Mouse (Mus musculus): ENCODE measurements around the gene Cd38.
"Not testable (repeated sequence)": the region's sequence is repeated elsewhere in the genome, so short reads cannot be mapped to it uniquely, and the experiment has no call there.

The Cd38 gene

DNA sequence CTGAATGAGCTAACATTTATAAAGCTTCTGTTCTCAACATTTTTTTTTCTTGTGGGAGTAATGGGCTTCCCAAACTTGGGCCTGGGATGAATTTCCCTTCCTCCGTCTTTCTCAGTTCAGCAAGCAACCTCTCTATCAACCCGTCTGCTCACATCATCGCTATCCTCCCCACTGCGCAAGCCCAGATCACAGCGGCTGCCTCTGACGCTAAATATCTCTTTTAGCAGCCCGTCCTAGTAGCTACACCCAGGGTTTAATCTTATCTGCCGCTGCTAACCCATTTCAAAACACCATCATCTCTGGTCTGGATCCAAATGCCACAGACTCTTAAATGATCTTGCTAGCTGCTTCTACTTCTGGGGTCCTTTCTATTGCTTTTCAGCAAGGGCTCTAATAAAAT, 8.7 kb upstream of the Cd38 start:
- no peak for DNase-seq (ENCODE audit: low spot score)

DNA sequence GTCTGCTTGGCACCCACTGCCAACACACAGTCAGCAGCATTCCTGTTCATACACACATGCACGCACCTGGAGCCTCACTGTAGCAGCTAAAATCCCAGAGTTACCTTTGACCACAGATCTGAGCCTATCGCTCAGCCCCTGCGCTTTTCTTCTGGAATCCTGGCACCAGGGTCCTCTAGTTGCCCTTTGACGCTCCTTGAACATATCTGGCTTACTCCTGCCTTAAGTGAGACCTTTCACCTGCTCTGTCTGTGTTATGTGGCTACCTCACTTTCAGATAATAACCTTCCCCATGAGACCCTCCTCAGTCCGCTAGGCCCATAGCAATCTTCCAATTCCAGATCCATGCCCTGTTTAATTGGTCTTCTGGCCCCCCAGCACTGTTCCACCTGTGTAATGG, 8.3 kb upstream of the Cd38 start:
- DNase-seq (ENCODE audit: low spot score) = no peak

DNA sequence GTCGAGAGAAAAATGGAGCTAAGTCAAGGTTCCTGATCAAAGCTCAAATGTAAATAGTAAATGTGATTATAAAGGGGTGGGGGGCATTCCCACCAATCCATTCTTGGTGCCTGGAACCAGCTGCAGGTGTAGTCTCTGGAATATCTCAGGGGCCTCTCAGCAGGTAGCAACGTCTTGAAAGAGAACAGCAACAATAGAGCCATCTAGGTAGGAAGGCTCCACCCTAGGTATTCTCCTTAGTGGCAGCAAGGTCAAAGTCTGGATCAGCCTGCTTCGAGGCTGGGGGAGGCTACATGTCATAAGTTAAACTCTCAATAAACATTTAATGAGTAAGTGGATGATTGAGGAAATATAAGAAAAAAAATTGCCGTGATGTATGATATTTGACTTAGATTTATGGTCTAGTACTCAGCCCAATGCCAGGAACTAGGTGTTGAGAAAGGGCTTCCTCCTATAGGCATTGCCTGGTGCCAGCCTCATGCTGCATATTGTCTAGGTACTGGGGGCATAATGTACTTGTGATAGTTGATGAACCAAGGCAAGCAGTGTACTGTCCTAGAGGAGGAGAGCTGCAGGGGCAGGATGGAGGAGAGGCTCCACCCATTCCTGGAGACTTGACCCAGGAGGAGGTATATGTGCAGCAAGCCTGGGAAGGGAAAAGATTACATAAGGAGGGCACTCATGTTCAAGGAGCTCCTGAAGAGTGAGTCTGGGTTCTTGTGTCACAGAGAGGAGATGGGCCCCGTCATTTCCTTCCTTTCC, 7.5 kb upstream of the Cd38 start:
- DNase-seq (ENCODE audit: low spot score) = no peak

DNA sequence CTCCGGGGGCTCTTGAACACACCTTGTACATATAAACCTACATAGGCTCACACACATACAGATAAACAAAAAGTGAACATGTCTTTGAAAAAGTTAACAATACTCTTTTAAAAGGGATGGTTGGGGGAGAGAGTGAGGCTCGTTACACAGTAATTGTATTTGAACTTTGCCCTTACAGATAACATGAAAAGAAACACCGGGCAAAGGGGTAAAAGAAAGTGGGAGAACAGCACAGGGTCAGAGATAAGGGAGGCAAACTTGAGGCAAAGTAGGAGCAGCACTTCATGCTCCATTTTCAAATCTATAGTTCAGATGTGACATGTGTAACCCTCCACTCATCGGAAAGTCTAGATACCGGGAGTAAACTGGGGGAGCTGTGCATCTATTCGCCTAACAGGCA, 4.7 kb upstream of the Cd38 start:
- DNase-seq (ENCODE audit: low spot score) = no peak

DNA sequence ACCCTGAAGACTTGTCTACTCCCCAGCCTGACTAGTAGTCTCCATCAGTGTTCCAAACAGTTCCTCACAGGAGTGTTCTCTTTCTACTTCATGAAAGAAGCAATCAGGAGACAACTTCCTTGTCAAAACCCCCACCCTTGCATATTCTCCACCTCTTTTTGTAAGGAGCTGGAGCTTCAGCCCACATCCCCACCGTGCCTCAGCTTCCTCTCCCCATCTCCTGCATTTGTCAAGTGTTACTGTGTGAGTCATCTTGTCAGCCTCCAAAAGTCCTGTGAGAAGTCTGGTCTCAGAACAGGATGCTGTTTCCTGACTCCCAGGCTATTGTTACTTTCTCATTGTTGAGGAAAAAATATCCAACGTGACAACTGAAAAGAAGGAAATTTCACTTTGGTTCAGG, 3.0 kb upstream of the Cd38 start:
- DNase-seq (ENCODE audit: low spot score) = no peak

DNA sequence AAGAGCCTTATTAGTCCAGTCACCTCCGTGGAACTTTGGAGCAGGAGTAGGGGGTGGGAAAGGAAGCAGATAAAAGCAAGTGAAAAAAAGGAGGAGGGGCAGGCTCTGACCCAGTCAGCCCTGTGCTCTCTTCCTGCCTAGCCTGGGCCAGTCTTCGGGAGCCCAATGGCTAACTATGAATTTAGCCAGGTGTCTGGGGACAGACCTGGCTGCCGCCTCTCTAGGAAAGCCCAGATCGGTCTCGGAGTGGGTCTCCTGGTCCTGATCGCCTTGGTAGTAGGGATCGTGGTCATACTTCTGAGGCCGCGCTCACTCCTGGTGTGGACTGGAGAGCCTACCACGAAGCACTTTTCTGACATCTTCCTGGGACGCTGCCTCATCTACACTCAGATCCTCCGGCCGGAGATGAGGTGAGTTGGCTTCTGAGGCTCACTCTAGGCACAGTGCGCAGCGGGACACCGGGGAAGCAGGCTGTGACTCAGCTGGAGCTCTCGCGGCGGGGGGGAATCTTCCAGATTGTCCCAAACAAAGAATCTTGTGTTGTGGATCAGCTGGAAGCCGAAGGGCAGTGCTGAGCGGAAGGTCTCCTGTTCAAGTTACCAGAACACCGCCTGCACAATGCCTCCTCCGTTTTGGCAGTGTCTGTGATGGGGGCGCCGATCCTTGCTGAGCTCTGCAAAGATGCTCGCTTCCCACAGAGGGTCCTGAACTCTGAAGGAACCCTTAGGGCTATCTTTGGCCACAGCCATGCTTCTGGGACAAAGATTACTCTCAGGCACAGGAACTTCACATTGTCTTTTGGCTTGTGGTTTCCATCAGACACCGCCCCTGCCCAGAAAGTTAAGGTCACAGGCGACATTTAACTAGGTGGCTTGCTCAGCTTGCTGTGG, 603 bp downstream of the Cd38 start:
- peak; percentile 18 for DNase-seq (ENCODE audit: low spot score)

DNA sequence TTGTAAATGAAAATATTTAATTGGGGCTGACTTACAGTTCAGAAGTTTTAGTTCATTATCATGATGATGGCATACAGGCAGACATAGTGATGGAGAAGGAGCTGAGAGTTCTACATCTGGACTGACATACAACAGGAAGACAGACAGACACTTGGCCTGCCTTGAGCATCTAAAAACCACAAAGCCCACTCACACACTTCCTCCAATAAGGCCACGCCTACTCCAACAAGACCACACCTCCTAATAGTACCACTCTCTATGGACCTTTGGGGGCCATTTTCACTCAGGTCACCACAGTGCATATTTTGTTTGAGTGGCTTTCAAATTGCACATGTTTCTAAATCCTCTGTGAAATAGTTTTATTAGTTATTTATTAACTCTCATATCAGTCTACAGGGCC, 3.5 kb downstream of the Cd38 start:
- DNase-seq (ENCODE audit: low spot score) = no peak

DNA sequence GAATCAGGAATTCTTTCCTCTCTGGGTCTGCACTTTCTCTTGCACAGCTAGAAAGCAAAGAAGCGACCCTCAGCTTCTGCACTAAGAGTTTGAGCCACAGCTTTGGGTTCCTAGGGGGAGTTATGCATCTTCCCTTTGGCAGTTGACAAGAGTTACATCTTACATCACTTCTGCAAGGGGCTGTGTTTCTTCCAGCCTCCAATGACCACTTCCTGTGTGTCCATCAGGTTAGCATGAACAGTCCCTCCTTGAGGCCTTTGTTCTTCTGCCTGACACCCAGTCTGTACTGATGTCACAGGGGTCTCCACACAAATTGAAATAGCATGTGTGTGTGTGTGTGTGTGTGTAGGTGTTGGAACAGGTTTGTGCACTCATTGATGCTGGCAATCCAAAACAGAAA, 4.3 kb downstream of the Cd38 start:
- no peak for DNase-seq (ENCODE audit: low spot score)

DNA sequence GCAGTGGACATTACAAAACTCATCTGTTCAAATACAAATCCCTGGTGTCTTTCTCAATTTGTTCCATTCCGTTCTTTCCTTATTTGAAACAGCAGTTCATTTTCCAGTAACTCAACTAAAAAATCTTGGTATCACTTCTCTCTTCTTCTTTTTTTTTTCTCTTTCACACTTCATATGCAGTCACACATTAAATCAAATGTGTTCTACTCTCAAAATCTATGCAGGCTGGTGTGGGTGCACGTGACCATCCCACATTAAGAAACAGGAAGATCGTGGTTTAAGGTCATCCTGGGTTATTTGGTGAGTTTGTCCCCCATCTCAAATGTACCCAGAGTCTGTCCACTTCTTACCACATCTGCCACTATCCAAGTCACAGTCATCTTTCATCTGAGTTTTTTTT, 13.7 kb downstream of the Cd38 start:
- DNase-seq (ENCODE audit: low spot score) = no peak

DNA sequence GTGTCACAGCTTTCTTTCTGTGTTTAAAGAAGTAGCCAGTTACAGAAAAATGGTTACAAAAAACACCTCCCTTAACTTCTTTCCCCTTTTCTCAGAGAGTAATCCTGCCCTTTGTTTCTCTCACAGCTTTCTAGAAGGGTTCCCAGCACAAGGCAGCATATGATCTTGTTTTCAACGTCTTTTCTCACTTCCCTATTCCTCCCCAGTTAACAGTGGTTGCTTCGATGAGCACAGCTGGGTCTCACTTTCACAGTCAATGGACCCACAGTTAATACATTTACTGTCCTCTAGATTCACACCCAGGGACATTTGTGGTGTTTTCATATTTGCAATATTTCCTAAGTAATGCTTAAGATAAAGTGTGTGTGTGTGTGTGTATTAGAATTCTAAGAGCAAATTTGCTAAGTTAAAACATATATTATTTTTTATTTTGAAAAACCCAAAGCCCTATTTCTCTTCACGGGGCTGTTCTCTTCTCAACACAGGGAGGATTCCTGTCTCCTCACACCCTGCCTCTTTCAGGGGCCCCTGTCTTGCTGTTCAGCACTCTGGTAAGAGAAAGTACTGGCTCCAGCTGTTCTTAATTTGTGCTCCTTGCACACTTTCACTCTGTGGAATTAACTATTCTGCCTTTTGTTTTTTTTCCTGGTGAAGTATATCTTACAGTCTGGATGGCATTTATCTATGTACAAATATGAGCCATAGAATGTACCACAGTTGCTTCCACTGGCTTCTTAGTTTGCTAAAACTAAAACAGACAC, 16.9 kb downstream of the Cd38 start:
- no peak for DNase-seq (ENCODE audit: low spot score)

DNA sequence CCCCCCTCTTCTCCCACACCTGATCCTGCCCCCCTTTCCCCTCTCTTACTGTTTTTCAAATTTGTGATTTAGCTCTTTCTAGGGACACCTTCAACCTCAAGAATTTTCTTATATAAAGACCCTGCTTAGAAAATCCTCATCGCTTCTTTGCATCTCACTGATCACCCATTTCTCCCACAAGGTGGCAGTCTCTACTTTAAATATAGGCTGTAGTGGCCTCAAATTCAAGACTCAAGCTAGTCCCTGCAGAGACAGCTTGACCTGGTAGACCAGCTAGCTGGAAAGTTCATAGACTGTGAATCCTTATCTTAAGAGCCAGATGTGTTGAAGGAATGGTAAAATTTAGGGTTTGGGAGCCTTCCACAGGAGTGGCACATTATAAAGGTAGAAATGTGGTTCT, 24.0 kb downstream of the Cd38 start:
- peak; percentile 58 for DNase-seq (ENCODE audit: low spot score)

DNA sequence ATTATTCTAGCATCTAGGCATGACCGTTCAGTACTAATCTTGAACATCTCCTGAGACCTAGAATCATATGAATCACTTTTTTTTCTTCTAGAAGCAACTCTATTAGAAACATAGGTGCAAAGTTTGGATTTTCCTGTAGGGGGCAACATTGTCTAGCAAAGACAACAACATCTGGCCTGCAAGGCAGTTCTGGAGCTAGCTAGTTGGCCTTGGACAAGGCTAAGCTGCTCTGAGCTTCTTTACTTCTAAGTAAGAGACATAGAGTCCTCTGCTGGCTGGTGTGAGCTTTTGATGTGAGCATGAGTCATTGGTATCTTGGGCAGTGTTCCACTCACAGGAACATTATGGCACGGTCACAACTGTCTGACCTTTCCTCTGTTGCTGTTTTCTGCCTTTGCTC, 25.8 kb downstream of the Cd38 start:
- DNase-seq (ENCODE audit: low spot score) = peak; percentile 59

DNA sequence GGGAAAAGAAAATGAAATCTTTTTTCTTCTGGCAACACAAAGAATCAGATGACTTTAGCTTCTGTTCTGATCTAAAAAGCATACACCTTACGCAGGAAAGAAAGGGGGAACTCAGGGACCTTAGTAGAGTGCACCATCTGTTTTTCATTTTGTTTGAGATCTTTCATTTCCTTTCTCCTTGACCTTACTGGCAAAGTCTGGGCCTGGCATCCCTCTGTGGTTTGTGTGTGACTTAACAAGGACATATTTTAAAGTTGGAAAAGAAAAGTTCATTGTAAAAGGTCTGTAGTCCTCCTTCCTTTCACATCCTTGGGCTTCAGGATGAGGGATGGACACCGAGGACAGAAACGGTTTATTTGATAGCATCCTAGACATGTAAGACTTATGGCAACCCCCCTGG, 27.6 kb downstream of the Cd38 start:
- DNase-seq (ENCODE audit: low spot score) = no peak

DNA sequence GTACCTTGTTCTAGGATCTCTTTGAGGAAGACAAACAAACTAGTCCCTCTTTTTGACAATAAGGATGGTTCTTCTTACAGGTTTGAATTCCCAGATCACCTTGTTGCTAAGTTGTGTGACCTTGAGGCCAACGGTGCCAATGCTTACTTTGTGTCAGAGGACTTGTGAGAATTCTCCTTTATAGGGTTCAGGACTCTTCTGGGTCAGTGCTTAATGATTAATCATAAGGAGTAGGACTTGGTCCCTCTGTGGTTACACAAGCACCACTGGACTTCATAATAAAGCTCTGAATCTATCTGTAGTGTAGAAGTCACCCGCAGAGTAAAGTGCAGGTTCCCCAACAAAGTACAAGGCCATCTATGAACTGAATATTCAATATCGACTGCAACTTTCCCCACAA, 36.3 kb downstream of the Cd38 start:
- DNase-seq (ENCODE audit: low spot score) = no peak

DNA sequence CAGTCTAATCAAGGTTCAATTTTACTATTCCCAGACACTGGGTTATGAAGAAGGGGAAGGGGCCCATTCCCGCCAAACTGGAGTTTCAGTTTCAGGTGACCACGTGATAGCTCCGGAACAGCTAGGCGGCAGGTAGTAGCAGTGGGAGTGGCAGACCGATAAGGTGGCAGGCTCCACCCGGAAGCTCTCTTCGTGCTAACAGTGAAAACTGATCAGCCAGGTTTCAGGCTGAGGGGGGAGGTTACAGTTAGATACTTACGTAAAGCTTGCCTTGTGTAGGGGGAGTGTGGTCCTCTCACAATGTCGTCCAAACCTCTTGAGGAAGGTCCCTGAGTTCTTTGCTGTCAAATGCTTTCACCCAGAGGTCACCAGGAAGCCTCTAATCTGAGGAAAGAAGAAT, 40.9 kb downstream of the Cd38 start:
- DNase-seq (ENCODE audit: low spot score) = no peak

DNA sequence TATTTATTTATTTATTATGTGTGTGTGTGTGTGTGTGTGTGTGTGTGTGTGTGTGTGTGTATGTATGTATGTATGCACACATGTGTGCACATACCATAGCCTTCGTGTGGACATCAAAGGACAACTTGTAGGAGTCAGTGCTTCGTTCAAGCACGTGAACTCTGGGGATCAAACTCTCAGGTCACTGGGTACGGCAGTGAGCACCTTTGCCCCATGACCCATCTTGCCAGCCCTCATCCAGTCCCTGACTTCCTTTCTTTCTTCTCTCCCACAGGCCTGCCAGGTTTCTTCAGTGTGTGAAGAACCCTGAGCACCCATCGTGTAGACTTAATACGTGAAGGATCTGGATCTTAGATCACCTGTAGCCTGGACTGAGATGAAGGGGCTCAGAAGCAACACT, 41.7 kb downstream of the Cd38 start:
- no peak for DNase-seq (ENCODE audit: low spot score)

DNA sequence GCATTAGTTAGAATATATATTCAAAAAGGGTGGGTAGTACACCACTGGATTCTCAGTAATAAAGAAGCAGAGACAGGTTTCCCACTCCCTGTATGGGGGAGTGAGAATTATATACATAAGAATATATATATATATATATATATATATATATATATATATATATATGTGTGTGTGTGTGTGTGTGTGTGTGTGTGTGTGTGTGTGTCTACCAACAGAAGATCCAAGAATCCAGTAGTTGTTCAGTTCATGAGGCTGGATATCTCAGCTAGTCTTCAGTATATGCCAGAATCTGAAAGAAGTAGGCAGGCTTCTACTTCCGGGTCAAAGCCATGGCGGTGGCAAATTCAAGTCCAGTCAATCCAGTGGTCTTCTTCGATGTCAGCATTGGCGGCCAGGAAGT, 44.5 kb downstream of the Cd38 start, which contains the start of gene Gm7879:
Gene Gm7879 (plus strand): TSS at position 301 of the 400 bp plus-strand sequence.
- DNase-seq (ENCODE audit: low spot score) = not testable (repeated sequence)

DNA sequence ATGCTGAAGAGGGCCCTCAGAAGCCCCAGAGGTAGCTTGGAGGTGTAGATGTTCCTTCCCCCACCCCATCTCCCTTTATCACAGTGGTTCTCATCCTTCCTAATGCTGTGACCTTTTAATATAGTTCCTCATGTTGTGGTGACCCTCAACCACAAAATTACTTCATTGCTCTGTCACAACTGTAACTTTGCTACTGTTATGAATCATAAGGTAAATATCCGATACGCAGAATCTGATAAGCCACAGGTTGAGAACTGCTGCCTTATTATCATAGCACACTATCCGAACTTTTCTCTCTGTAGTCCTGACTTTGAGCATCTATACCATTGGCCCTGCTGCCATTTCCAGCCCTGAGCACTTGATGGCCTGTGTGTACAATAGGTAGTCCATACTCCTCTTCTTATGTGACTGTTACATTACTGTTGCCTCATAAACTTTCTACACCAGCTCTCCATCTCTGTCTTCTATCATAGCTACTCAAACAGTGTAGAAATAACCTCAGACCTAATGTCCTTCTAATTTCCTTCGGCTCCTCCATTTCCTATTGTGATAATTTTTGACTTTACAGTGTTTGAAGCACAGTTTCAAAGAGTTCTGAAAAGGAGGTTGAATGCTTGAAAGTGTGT, 47.0 kb downstream of the Cd38 start:
- DNase-seq (ENCODE audit: low spot score) = no peak

DNA sequence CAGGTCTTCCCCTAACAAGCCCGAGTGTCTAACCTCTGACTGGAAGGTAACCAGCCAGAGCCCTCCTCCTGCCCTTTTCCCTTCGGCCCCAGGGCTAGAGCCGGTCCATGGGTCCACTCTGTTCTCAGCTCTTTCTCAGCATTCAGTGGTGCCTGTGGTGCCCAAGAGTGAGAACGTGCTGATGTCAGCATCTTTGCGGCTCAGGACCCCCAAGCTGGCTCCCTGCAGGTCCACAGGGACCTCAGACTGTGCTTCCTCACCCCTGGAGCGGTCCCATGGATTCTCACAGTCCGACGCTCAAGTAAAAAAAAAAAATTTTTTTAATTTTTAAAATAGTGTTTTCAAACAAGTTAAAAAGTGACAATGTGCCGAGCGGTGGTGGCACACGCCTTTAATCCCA, 53.5 kb downstream of the Cd38 start:
- no peak for DNase-seq (ENCODE audit: low spot score)

DNA sequence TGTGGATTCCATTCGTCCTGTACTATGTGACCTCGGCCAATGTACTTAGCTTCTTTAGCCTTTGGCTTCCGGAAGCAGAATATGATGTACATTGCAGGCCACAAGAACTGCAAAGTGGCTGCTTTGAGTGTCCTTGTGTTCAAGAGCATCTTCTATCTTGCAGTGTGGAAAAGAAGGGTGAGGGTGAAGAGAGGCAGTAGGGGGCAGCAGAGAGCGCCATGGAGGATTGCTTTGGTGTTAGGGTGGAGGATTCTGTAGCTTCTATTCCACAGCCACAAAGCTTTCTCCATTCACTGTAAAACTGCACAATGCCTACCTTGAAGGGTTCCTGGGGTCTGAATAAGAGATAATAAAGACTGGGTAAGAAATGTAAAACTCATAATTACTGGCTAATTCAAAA, 55.6 kb downstream of the Cd38 start:
- peak; percentile 72 for DNase-seq (ENCODE audit: low spot score)

DNA sequence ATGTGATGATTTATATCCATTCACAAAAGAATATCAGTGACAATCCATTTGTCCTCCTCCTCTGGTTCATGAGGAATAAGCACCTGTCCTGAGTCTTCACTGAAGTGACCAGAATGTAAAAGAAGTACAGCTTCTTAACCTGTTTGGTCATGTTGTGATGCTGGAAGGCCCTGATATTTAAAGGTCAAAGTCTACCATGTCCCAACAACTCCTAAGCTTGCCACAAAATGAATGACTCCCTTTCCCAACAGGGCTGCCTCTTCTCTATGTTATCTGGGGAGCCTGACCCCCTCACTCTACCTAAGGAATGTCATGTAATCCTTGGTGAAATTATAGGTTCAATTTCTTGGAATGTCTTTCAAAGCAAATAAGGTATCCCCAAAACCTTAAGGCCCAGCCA, 59.4 kb downstream of the Cd38 start:
- no peak for DNase-seq (ENCODE audit: low spot score)

DNA sequence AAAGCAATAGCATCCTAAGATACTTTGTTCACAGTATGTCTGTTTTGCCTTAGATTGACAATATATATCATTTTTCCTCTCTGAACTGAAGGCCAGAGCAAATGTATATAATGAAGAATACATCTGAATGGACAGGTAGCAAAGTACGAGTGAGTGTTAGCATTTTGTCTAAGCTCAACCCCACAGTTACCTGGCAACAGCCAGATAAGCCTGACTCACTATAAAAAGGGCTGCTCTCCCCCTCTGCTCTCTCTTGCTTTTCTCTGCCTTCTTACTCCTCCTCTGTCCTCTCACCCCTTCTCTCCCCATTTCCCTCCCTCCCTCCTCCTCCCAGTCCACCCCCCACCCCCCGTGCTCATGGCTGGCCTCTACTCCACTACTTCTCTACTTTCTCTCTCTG, 64.9 kb downstream of the Cd38 start:
- DNase-seq (ENCODE audit: low spot score) = no peak
